Mouse (Mus musculus) olfactory bulb, adult 2 months (tissue): ENCODE results near the gene Ubl3. TPM values are rescaled to one million over a fixed set of nuclear protein-coding genes. Genes with fewer than 3 reads are reported as not detected.

Source experiments
- H3K27ac ChIP-seq: fragments of 200-500 bp; 2 replicates; pipeline ENCODE4 v1.5.1; 2012; ENCODE audit warnings: low read depth, low read length; ENCODE audit not compliant: insufficient read depth
- H3K4me1 ChIP-seq: fragments of 200-500 bp; 2 replicates; pipeline ENCODE4 v1.6.1; 2012; ENCODE audit warnings: low read length; ENCODE audit not compliant: control insufficient read depth, insufficient read depth
- H3K4me3 ChIP-seq: fragments of 200-500 bp; 2 replicates; pipeline ENCODE4 v1.5.1; 2012; ENCODE audit warnings: mild to moderate bottlenecking, low read depth, low read length, moderate library complexity; ENCODE audit not compliant: insufficient read depth
- CTCF ChIP-seq: fragments of 200-500 bp; IDR thresholded peaks from 2 replicates; pipeline ENCODE4 v1.5.1; 2012; ENCODE audit warnings: low read depth, mild to moderate bottlenecking, low read length, moderate library complexity; ENCODE audit not compliant: insufficient read depth
- POLR2A ChIP-seq: fragments of 200-500 bp; IDR thresholded peaks from 2 replicates; pipeline ENCODE4 v1.6.1; 2012; ENCODE audit warnings: mild to moderate bottlenecking, low read depth, low read length, moderate library complexity; ENCODE audit not compliant: insufficient read depth
- WGBS: fragments of 180-500 bp; shearing (Covaris S2); methylation state at CpG from one replicate; pipeline ENCODE4 v1.1.7; 2018; 5-methylcytosine and 5-hydroxymethylcytosine counted together
- polyA plus RNA-seq: library from polyadenylated mRNA; stranded (reverse); fragments of >200 nt; gene quantifications from 2 replicates; pipeline ENCODE4 v1.2.4, GENCODE M21; 2012; ENCODE audit warnings: low replicate concordance; ENCODE audit not compliant: missing spikeins, insufficient read depth, insufficient read length

Ubl3 gene
- not detected in 2 replicates for polyA plus RNA-seq

DNA sequence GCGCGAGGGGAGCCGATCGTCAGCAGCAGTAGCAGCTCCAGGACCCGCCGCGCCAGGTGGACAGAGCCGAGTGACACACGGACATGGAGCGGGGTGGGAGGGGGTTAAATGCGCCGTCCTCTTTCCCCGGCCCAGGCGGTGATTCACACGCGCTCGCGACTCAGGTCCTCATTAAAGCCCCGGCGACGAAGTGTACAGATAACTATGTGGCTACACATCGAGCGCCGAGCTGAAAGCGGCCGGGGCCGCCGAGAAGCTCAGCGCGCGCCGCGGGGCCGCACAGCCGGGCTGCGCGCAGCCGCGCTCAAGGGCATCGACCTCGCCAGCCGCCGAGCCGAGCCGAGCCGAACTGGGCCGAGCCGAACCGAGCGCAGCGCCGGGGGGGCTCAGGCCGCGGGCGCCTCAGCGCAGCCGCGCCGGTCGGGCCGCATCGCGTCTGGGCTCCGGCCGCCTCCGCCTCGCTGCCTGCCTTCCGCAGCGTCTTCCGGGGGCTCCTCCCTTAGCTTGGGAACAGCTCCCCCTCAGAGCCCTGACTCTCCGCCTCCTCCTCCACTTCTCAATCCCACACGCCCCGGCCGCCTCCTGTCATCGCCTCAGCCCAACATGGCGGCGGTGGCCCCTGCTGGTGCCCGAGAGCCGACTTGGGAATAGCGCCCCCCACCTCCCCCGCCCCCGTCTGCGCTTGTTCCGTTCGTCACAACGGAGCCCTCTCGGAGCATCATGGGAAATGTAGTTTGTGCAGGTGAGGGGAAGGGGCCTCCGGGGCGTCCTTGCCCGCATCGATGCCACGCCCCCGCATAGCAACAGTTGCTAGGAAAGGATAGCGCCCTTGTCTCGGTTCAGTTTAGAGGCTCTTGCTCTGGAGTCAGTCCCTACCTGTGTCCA lies at the start of gene Ubl3:
Ubl3 (minus strand) TSS at position 603 of the 885 bp plus-strand sequence.
- 3% methylated on average over 93 of the region's 95 CpGs for WGBS
- Histone ChIP-seq H3K27ac (peak within 1 kb of the TSS; percentile 80), H3K4me1 (peaks cover 13% of the 10 kb centered on the region), H3K4me3 (peak within 1 kb of the TSS; percentile 83)
- TF ChIP-seq POLR2A (peak; percentile 88; the same call in 1 of the 2 replicates), CTCF (no peak)

DNA sequence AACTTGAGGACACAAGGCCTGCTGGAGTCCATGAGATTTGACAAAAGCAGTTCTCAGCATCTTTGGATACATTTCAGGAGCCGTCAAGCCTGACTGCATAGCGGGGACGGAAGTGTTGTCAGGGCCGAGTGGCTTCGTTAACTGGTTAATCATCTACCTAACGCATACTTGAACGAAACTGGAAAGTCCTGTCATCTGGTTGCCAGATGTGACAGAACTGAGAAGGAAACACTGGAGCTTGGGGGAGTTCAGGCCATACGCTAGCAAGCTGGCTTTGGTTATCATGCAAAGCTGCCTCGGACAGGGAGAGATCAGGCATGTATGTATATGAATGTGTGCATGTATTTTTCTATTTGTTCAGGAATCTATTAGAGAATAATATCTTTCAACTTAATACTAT lies 45.8 kb upstream of the Ubl3 start:
- 75% methylated on average over 9 of the region's 9 CpGs for WGBS
- TF ChIP-seq CTCF (no peak), POLR2A (no peak)
- no peak overlapping the region for H3K27ac ChIP-seq
- no peaks in the 10 kb centered on the region for H3K4me1 ChIP-seq
- H3K4me3 ChIP-seq, result no peak overlapping the region

DNA sequence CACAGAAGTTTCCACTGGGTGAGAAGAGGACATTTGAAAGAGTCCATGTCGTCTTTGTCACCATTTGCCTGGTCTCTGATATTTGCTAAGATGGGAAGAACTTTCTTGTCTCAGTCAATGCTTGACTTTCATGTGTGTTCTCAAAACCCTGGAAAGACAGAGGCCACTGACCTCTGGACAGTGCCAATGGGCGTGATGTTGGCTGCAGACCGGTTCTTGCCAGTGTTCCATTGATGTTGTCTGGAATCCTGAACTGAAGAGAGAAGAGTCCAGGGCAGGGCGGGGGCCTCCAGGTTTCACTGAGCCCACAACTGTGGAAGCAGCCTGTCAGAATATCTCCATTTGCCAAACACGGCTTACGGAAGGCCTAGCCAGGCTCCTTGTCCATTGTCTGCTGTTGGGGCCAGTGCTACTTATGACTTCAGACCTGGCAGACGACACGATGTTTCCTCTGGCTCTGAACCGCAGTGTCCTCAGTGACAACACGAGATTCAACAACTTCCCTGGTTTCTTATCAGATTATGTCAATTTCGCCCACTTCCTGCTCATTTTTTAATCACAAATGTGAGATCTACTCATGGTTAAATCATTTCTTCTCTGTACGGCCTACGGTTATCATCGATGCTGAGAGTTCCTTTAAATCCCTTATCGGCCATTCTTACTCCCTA lies 43.6 kb upstream of the Ubl3 start:
- H3K27ac ChIP-seq, result no peak overlapping the region
- H3K4me3 ChIP-seq, result no peak overlapping the region
- no peaks in the 10 kb centered on the region for H3K4me1 ChIP-seq
- WGBS, result 93% methylated on average over 15 of the region's 15 CpGs
- no peak for TF ChIP-seq CTCF
- TF ChIP-seq POLR2A, result no peak

DNA sequence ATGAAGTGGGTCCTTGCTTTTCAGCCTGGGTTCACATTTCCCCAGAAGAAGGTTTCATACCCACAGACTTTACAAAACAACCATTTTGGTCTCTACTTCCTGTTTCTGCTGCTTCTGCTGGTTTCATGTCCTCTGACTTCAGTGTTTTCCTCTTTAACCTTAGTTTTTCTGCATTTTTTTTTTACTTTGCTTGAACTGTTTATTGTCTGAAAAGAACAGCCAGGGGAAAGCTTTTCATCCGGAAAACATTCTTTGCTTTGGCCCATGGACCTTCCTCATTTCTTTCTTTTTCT lies 42.8 kb upstream of the Ubl3 start:
- no peak for TF ChIP-seq CTCF
- no peak for TF ChIP-seq POLR2A
- WGBS, result 90% methylated on average over 1 of the region's 1 CpGs
- no peaks in the 10 kb centered on the region for H3K4me1 ChIP-seq
- no peak overlapping the region for H3K4me3 ChIP-seq
- no peak overlapping the region for H3K27ac ChIP-seq

DNA sequence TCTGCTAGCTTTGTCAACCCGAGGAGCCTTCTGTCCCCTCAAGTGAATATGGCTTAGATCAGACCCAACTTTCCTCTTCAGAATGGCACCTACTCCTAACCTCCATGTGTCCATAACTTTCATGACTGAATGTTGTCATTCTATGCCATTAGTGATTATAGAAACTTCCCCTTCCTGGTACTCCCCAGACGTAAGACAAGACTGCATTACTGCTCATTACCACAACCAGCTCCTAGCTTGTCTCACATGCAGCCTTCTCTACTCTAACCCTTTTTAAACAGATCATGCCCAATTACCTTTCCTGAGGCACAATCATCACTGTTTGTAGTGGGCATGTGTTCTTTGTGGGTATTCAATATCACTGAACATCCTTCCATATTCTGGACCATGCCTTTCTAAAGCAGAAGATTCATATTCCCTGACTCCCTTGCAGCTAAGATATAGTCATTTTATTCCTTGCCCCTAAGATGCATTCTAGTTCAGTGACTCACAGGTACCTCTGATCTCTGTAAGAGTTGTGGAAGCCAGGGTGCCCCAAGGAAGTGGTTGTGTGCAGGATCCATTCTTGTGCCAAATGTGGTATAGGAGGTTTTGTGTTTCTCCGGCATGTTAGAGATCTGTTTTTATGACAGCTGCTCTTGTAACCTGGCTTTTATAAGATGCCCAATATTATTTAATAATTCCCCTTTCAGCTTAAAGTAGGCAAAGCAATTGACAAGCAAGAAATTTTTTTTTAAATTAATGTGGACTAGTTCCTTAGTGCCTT lies 42.3 kb upstream of the Ubl3 start:
- 96% methylated on average over 3 of the region's 3 CpGs for WGBS
- H3K4me1 ChIP-seq, result no peaks in the 10 kb centered on the region
- no peak overlapping the region for H3K27ac ChIP-seq
- H3K4me3 ChIP-seq, result no peak overlapping the region
- no peak for TF ChIP-seq POLR2A
- TF ChIP-seq CTCF, result no peak

DNA sequence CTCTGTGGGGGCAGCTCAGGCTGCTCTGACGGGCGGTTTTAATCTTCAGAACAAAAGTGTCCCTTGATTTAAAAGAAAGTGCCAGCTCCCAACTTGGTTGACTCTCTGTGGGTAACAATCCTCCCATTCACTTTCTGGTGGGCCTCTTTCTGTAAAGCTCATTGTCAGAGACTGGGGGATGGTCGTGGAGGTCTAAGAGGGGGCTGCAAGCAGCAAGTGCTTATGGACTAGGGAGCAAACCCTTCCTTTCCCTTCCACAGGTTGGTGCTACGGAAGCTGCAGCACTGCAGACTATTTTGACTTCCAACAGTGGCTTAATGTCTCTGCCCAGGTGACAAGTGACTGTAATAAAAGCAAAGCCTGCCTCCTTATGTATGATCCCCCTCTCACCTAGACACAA lies 41.0 kb upstream of the Ubl3 start:
- TF ChIP-seq CTCF, result no peak
- no peak for TF ChIP-seq POLR2A
- Histone ChIP-seq H3K4me3 (no peak overlapping the region), H3K4me1 (no peaks in the 10 kb centered on the region), H3K27ac (no peak overlapping the region)
- 61% methylated on average over 4 of the region's 4 CpGs for WGBS

DNA sequence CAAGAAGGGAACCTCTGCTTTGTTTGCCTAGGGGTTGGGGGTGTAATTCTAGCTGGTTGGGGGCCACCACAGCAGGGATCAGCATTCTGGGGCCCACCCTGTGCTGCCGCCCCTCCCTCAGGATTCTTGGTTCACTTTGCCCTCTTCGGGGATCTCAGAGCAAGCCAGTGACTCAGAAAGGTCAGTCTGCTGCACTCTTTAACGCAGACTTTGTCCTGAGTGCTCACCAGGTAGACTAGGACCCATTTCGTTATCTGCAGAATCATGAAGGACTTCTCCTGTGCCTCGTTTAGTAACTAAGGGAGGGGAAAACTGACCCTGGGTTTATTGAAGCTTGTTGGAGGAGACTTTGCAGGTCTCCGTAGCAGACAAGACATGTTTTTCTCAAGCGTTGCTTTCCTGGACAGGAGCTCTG lies 38.9 kb upstream of the Ubl3 start:
- H3K27ac ChIP-seq, result no peak overlapping the region
- WGBS, result 81% methylated on average over 7 of the region's 7 CpGs
- TF ChIP-seq CTCF (no peak), POLR2A (no peak)
- no peak overlapping the region for H3K4me3 ChIP-seq
- H3K4me1 ChIP-seq, result no peaks in the 10 kb centered on the region

DNA sequence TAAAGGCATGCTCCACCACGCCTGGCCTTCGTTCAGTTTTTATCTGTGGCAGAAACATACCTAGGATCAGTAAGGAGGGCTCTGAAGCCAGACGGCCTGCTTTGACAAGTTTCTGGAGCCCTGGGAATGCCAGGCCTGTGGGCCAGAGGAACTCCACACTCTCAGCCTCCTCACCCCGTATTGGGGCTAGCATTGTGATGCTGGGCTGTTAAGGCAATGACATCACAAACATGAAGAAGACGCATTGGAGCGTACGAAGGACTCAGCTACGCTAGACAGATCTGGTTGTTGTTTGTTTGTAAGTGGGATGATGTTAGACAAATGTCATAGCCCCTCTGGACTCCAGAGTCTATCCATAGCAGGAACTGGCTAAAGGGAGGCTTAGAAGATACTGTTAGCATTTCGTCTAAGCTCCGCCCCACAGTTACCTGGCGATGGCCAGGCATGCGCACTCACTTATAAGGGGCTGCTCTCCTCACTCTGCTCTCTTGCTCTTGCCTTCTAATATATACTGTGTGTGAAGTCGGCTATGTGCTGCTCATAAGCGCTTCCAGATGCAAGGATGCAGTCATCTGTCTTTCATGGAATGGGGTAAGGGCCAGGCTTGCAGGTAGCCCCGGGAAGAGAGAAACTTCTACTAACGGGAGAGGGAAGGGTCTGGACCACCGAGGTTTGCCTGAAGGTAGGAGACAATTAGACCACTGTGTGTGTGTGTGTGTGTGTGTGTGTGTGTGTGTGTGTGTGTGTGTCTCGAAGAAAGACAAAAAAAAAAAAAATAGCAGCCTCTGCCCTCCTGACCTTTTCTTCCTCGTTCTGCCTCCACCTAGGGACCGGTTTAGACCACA lies 38.2 kb upstream of the Ubl3 start:
- Histone ChIP-seq H3K4me3 (no peak overlapping the region), H3K4me1 (no peaks in the 10 kb centered on the region), H3K27ac (no peak overlapping the region)
- no peak for TF ChIP-seq POLR2A
- TF ChIP-seq CTCF, result no peak
- WGBS, result 80% methylated on average over 20 of the region's 20 CpGs
